Mouse (Mus musculus): ENCODE measurements around the gene Pou1f1.

DNA sequence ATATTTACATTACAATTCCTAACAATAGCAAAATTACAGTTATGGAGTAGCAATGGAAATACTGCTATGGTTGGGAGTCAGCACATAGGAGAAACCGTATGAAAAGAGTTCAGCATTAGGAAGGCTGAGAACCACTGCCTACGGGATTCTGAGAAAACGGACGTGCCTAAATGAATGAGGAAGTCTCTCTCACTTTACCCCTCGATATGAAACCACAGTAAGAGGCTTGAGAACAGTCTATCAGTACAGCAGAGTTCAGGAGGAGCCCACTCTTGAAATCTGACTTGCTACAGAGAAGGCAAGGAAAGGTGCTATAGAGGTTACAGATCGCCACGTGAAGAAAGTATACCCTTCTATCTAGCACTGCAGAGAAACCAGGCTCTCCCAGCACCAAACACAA, 28.6 kb downstream of the Pou1f1 start:
- TF ChIP-seq GATA1 (IDR thresholded peaks at IDR 0.05; ENCODE audit: low read length) = no peak
- TF ChIP-seq TAL1 (IDR thresholded peaks at IDR 0.05; ENCODE audit: low read length) = no peak

All from erythroblast, embryonic 14.5 days (primary cell).